8 mouse cellular contexts compared by ENCODE assay signal in genomic region chr14:84448381-84448771, GRCm38 (mm10). TPM values are rescaled to one million over a fixed set of nuclear protein-coding genes. Genes with fewer than 3 reads are reported as not detected.
A peak's percentile ranks its signal among the peaks of the same experiment; 100 is the strongest.
DNase-seq lines count a peak whose midpoint lies in the region; ATAC-seq lines count a peak whose summit lies in the region.

No protein-coding gene starts in this region.

- ATAC-seq in hindbrain, embryonic 12.5 days (ENCODE audit: low FRiP score) = no peak
- ATAC-seq in limb, embryonic 15.5 days (ENCODE audit: insufficient number of reproducible peaks, low FRiP score, low TSS enrichment, low read depth) = no peak

- peaks cover 24% of the 10 kb centered on the region for H3K27me3 ChIP-seq in hindbrain, embryonic 12.5 days
- peaks cover 48% of the 10 kb centered on the region for H3K27me3 ChIP-seq in limb, embryonic 15.5 days

- peak overlapping the region; percentile 28 for H3K9ac ChIP-seq in hindbrain, embryonic 12.5 days
- no peak overlapping the region for H3K9ac ChIP-seq in limb, embryonic 15.5 days

- DNase-seq in right cerebral cortex, postnatal 14 days = peak; percentile 16
- DNase-seq in right cerebral cortex, postnatal 25 days = no peak
- DNase-seq in adrenal gland, postnatal 36 days = no peak
- no peak for DNase-seq in gastrocnemius, adult 8-10 months (ENCODE audit: low spot score in 2 of 2)
- DNase-seq in thymus, postnatal 36 days = no peak
- no peak for DNase-seq in right cerebral cortex, postnatal 36 days (ENCODE audit: low spot score in 2 of 2)

- no peaks in the 10 kb centered on the region for H3K9me3 ChIP-seq in hindbrain, embryonic 12.5 days (replicated peaks)
- no peaks in the 10 kb centered on the region for H3K9me3 ChIP-seq in limb, embryonic 15.5 days

- H3K4me2 ChIP-seq in hindbrain, embryonic 12.5 days (replicated peaks) = peak overlapping the region; percentile 95
- peak overlapping the region; percentile 93 for H3K4me2 ChIP-seq in limb, embryonic 15.5 days

- no peaks in the 10 kb centered on the region for H3K36me3 ChIP-seq in hindbrain, embryonic 12.5 days
- no peaks in the 10 kb centered on the region for H3K36me3 ChIP-seq in limb, embryonic 15.5 days

- H3K27ac ChIP-seq in hindbrain, embryonic 12.5 days = no peak overlapping the region
- H3K27ac ChIP-seq in limb, embryonic 15.5 days = no peak overlapping the region

- H3K4me1 ChIP-seq in hindbrain, embryonic 12.5 days = peaks cover 16% of the 10 kb centered on the region
- H3K4me1 ChIP-seq in limb, embryonic 15.5 days = peaks cover 47% of the 10 kb centered on the region

- H3K4me3 ChIP-seq in hindbrain, embryonic 12.5 days = peak overlapping the region; percentile 59
- peak overlapping the region; percentile 57 for H3K4me3 ChIP-seq in limb, embryonic 15.5 days

- 2% methylated on average over 15 of the region's 15 CpGs for WGBS in hindbrain, embryonic 12.5 days
- WGBS in limb, embryonic 15.5 days = 2% methylated on average over 15 of the region's 15 CpGs

RNA-seq across cellular contexts. Expression of gene Pcdh17, which starts 5.0 kb away (rescaled TPM):
- polyA plus RNA-seq in hindbrain, embryonic 12.5 days (2016; fragmentation: Nextera tagmentation; extraction: Ambion mirVana) = 11.1 and 11.2 TPM in 2 replicates
- polyA plus RNA-seq in limb, embryonic 15.5 days (2015; fragmentation: Nextera tagmentation; extraction: Ambion mirVana) = 4.1 and 5.3 TPM in 2 replicates
- total RNA-seq in adrenal gland, postnatal 36 days (2021) = 1 to 10 TPM; 5.7 to 8.5 TPM
- under 1 TPM; 0.34 to 0.56 (median 0.42) TPM for total RNA-seq in gastrocnemius, adult 8-10 months (2022)

Comparison
In these comparisons a context has a peak if more than half of its experiments do, and no peak if none do; other contexts are left out.
1. RNA of gene Pcdh17, which starts 5.0 kb away (total RNA-seq): 5.7 to 8.5 TPM in adrenal gland, postnatal 36 days; 0.34 to 0.56 TPM in gastrocnemius, adult 8-10 months; every median in the first group is over 4 times any median in the second.